24 mouse cellular contexts compared by ENCODE assay signal in the genomic region with DNA sequence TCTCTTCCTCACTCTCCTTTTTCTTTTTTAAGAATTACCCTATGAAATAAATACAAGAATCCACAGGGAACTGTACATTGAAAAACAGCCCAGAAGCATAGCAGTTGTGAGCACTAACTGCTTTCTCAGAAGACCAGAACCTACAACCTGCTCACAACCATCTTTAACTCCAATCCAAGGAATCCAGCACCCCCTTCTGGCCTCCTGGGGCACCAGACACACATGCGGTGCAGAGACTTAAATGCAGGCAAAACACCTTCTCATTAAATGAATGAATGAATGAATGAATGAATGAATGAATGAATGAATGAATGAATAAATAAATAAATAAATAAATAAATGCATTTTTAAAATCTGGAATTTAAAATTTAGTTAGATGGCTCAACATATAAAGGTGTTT. TPM values are rescaled to one million over a fixed set of nuclear protein-coding genes. Genes with fewer than 3 reads are reported as not detected.
DNase-seq lines count a peak whose midpoint lies in the region; ATAC-seq and TF ChIP-seq lines count a peak whose summit lies in the region.
"Had no signal": no experiment of that assay in that cellular context is flagged by ENCODE, and none has a peak within 500 bp of the region (broad histone marks: within the 10 kb centered on the region; RNA-seq: fewer than 3 reads in every experiment).

No protein-coding gene starts in this region.

- no peak for ATAC-seq in forebrain, postnatal 0 days
- no peak for ATAC-seq in forebrain, embryonic 14.5 days
- ATAC-seq in lung, postnatal 0 days: no peak
- ATAC-seq in activated CD4-positive, CD25-positive, alpha-beta regulatory T cell, adult 4 months: no peak
- ATAC-seq: midbrain, embryonic 13.5 days had no signal

- no peaks in the 10 kb centered on the region for H3K4me1 ChIP-seq in forebrain, postnatal 0 days (ENCODE audit: insufficient read depth)
- H3K4me1 ChIP-seq in forebrain, embryonic 14.5 days (ENCODE audit: control insufficient read depth, insufficient read depth, low read length): no peaks in the 10 kb centered on the region
- no peaks in the 10 kb centered on the region for H3K4me1 ChIP-seq in lung, postnatal 0 days (ENCODE audit: insufficient read depth, low read depth, low read length)
- H3K4me1 ChIP-seq: embryonic facial prominence, embryonic 15.5 days; midbrain, embryonic 13.5 days had no signal

- WGBS in forebrain, postnatal 0 days: 83% methylated on average over 1 of the region's 1 CpGs
- WGBS in forebrain, embryonic 14.5 days: 75% methylated on average over 1 of the region's 1 CpGs
- WGBS in lung, postnatal 0 days: 79% methylated on average over 1 of the region's 1 CpGs

- no peak overlapping the region for H3K9ac ChIP-seq in forebrain, postnatal 0 days
- no peak overlapping the region for H3K9ac ChIP-seq in forebrain, embryonic 14.5 days (ENCODE audit: low read length)
- no peak overlapping the region for H3K9ac ChIP-seq in lung, postnatal 0 days (replicated peaks; ENCODE audit: low read depth)
- H3K9ac ChIP-seq: embryonic facial prominence, embryonic 15.5 days; midbrain, embryonic 13.5 days had no signal

- TF ChIP-seq CTCF in forebrain, postnatal 0 days (IDR thresholded peaks at IDR 0.05; ENCODE audit: low read depth): peak; percentile 33; the same call in 1 of the 2 replicates
- peak; percentile 18; the same call in 1 of the 2 replicates for TF ChIP-seq CTCF in lung, postnatal 0 days (IDR thresholded peaks at IDR 0.05)

- H3K4me3 ChIP-seq in forebrain, postnatal 0 days (ENCODE audit: low read depth, low read length): no peak overlapping the region
- no peak overlapping the region for H3K4me3 ChIP-seq in forebrain, embryonic 14.5 days (ENCODE audit: low read depth, low read length)
- H3K4me3 ChIP-seq in lung, postnatal 0 days (ENCODE audit: low read depth, low read length): no peak overlapping the region
- H3K4me3 ChIP-seq: embryonic facial prominence, embryonic 15.5 days; midbrain, embryonic 13.5 days had no signal

- peak; percentile 9 for DNase-seq in forebrain, postnatal 0 days
- no peak for DNase-seq in forebrain, embryonic 14.5 days (ENCODE audit: low spot score)
- no peak for DNase-seq in lung, postnatal 0 days (ENCODE audit: low spot score)
- DNase-seq in lung, postnatal 10 days: no peak
- DNase-seq in ES-CJ7 (ENCODE audit: low read depth, low spot score): peak; percentile 31
- peak; percentile 15 for DNase-seq in induced T-regulatory cell, adult 2 months (ENCODE audit: low read depth)
- no peak for DNase-seq in lung, postnatal 4 days
- DNase-seq: B cell, adult 2 months; cerebellum, adult 11-12 months; kidney, postnatal 14 days; right cerebral cortex, postnatal 14 days had no signal

- no peak overlapping the region for H3K4me2 ChIP-seq in forebrain, postnatal 0 days (ENCODE audit: low read depth)
- no peak overlapping the region for H3K4me2 ChIP-seq in forebrain, embryonic 14.5 days (ENCODE audit: low read length)
- H3K4me2 ChIP-seq in lung, postnatal 0 days (replicated peaks; ENCODE audit: low read depth, low read length): no peak overlapping the region
- H3K4me2 ChIP-seq: embryonic facial prominence, embryonic 15.5 days; midbrain, embryonic 13.5 days had no signal

- no peak overlapping the region for H3K27ac ChIP-seq in forebrain, postnatal 0 days (ENCODE audit: low read depth, low read length)
- no peak overlapping the region for H3K27ac ChIP-seq in forebrain, embryonic 14.5 days (ENCODE audit: low read depth, low read length)
- no peak overlapping the region for H3K27ac ChIP-seq in lung, postnatal 0 days (ENCODE audit: low read length)
- H3K27ac ChIP-seq: embryonic facial prominence, embryonic 15.5 days; macrophage; midbrain, embryonic 13.5 days had no signal

- no peaks in the 10 kb centered on the region for H3K27me3 ChIP-seq in forebrain, postnatal 0 days (ENCODE audit: insufficient read depth, low read length)
- H3K27me3 ChIP-seq in forebrain, embryonic 14.5 days (replicated peaks; ENCODE audit: control insufficient read depth, insufficient read depth, low read length): no peaks in the 10 kb centered on the region
- no peaks in the 10 kb centered on the region for H3K27me3 ChIP-seq in lung, postnatal 0 days (replicated peaks; ENCODE audit: insufficient read depth, low read length)
- H3K27me3 ChIP-seq: embryonic facial prominence, embryonic 15.5 days; midbrain, embryonic 13.5 days had no signal

- TF ChIP-seq EP300 in lung, postnatal 0 days (IDR thresholded peaks at IDR 0.05): no peak

- no peaks in the 10 kb centered on the region for H3K36me3 ChIP-seq in forebrain, postnatal 0 days (ENCODE audit: insufficient read depth)
- no peaks in the 10 kb centered on the region for H3K36me3 ChIP-seq in forebrain, embryonic 14.5 days (ENCODE audit: control insufficient read depth, insufficient read depth, low read length)
- no peaks in the 10 kb centered on the region for H3K36me3 ChIP-seq in lung, postnatal 0 days (ENCODE audit: insufficient read depth, low read length)
- H3K36me3 ChIP-seq: embryonic facial prominence, embryonic 15.5 days; midbrain, embryonic 13.5 days had no signal

- H3K9me3 ChIP-seq in forebrain, postnatal 0 days (ENCODE audit: low read length): no peaks in the 10 kb centered on the region
- 0 out of 2 replicates have a peak, but pooled peaks cover 4% of the 10 kb centered on the region for H3K9me3 ChIP-seq in forebrain, embryonic 14.5 days (replicated peaks; ENCODE audit: control insufficient read depth, low read length)
- H3K9me3 ChIP-seq in lung, postnatal 0 days (ENCODE audit: low read length): no peaks in the 10 kb centered on the region
- H3K9me3 ChIP-seq: embryonic facial prominence, embryonic 15.5 days had no signal

RNA-seq across cellular contexts. Expression of gene Ctse, which starts 19.5 kb away (rescaled TPM):
- total RNA-seq in forebrain, postnatal 0 days (2014; rRNA removed): 0.23 and 0.57 TPM in 2 replicates
- 0.08 TPM in 1 of 2 replicates, not detected in the other for polyA plus RNA-seq in forebrain, postnatal 0 days (2015; fragmentation: Nextera tagmentation; extraction: Ambion mirVana)
- 0.10 TPM in 1 of 2 replicates, not detected in the other for polyA plus RNA-seq in forebrain, embryonic 14.5 days (2014; fragmentation: Nextera tagmentation; extraction: Ambion mirVana)
- 0.80 and 1.1 TPM in 2 replicates for polyA plus RNA-seq in lung, postnatal 0 days (2015; fragmentation: Nextera tagmentation; extraction: Ambion mirVana)
- polyA plus RNA-seq in activated CD4-positive, CD25-positive, alpha-beta regulatory T cell, adult 4 months (2017; shearing (Covaris generic)): 10 to 100 TPM; 21.7 to 30.2 TPM
- total RNA-seq: layer of hippocampus, postnatal 14 days; left cerebral cortex, postnatal 25 days had no signal
- polyA plus RNA-seq: heart, embryonic 14.5 days; midbrain, embryonic 13.5 days had no signal

RNA-seq across cellular contexts. Expression of gene Avpr1b, which starts 19.5 kb away (rescaled TPM):
- not detected in 2 replicates for total RNA-seq in forebrain, postnatal 0 days (2014; rRNA removed)
- not detected in 2 replicates for polyA plus RNA-seq in forebrain, postnatal 0 days (2015; fragmentation: Nextera tagmentation; extraction: Ambion mirVana)
- not detected in 2 replicates for polyA plus RNA-seq in forebrain, embryonic 14.5 days (2014; fragmentation: Nextera tagmentation; extraction: Ambion mirVana)
- not detected in 2 replicates for polyA plus RNA-seq in lung, postnatal 0 days (2015; fragmentation: Nextera tagmentation; extraction: Ambion mirVana)
- polyA plus RNA-seq in activated CD4-positive, CD25-positive, alpha-beta regulatory T cell, adult 4 months (2017; shearing (Covaris generic)): under 1 TPM in 1 of 2 experiments, not detected in 1; 0.11 TPM
- total RNA-seq: left cerebral cortex, postnatal 25 days had no signal
- polyA plus RNA-seq: brain, embryonic 14.5 days; embryonic facial prominence, embryonic 15.5 days; gonadal fat pad, adult 2 months; heart, embryonic 14.5 days; hindbrain, embryonic 11.5 days; intestine, embryonic 14.5 days; liver, embryonic 16.5 days; macrophage; midbrain, embryonic 13.5 days; testis, adult 2 months had no signal

Comparison
In these comparisons a context has a peak if more than half of its experiments do, and no peak if none do; other contexts are left out.
1. DNase-seq: peak in forebrain, postnatal 0 days (single experiment), ES-CJ7 (single experiment) and induced T-regulatory cell, adult 2 months (single experiment); none in forebrain, embryonic 14.5 days (single experiment), lung, postnatal 0 days (single experiment), lung, postnatal 10 days (single experiment) and lung, postnatal 4 days (0 of 2).
2. RNA of gene Ctse, which starts 19.5 kb away (polyA plus RNA-seq): 21.7 to 30.2 TPM in activated CD4-positive, CD25-positive, alpha-beta regulatory T cell, adult 4 months; 0.80 to 1.1 TPM in lung, postnatal 0 days, 0.08 TPM in forebrain, postnatal 0 days and 0.10 TPM in forebrain, embryonic 14.5 days; every median in the first group is over 10 times any median in the second.